Mouse (Mus musculus): Measurements from ENCODE around the gene Dtx2.

Dtx2 gene

GRCm38 (mm10) chr5:135975893-135976668 is 18.5 kb upstream of the Dtx2 start:
- DNase-seq = no peak

GRCm38 (mm10) chr5:135979381-135979780 is 15.2 kb upstream of the Dtx2 start:
- no peak for DNase-seq

GRCm38 (mm10) chr5:135979904-135980303 is 14.7 kb upstream of the Dtx2 start, which contains the start of gene Zp3:
Gene Zp3 (plus strand): TSS chr5:135980099.
- DNase-seq = no peak

- DNase-seq = no peak
Measured at GRCm38 (mm10) chr5:135982398-135982797, 12.2 kb upstream of the Dtx2 start.

GRCm38 (mm10) chr5:135984546-135985044 is 10.0 kb upstream of the Dtx2 start:
- no peak for DNase-seq

GRCm38 (mm10) chr5:135987248-135987647 is 7.4 kb upstream of the Dtx2 start:
- DNase-seq = peak; percentile 44

- DNase-seq = no peak
Measured at GRCm38 (mm10) chr5:135990601-135991000, 4.0 kb upstream of the Dtx2 start.

GRCm38 (mm10) chr5:135993381-135993965 is 1.1 kb upstream of the Dtx2 start:
- DNase-seq = no peak

GRCm38 (mm10) chr5:135994335-135994724 is 270 bp upstream of the Dtx2 start:
- DNase-seq = no peak

- DNase-seq = no peak
Measured at GRCm38 (mm10) chr5:135996162-135996561, 1.6 kb downstream of the Dtx2 start.

GRCm38 (mm10) chr5:136001222-136001621 is 6.6 kb downstream of the Dtx2 start:
- DNase-seq = no peak

- no peak for DNase-seq
Measured at GRCm38 (mm10) chr5:136002325-136002724, 7.7 kb downstream of the Dtx2 start.

GRCm38 (mm10) chr5:136002751-136003151 is 8.2 kb downstream of the Dtx2 start:
- no peak for DNase-seq

GRCm38 (mm10) chr5:136004537-136004936 is 9.9 kb downstream of the Dtx2 start:
- DNase-seq = no peak

GRCm38 (mm10) chr5:136007745-136008144 is 13.1 kb downstream of the Dtx2 start:
- DNase-seq = no peak

- DNase-seq = no peak
Measured at GRCm38 (mm10) chr5:136014877-136015276, 20.3 kb downstream of the Dtx2 start.

- no peak for DNase-seq
Measured at GRCm38 (mm10) chr5:136015586-136015985, 21.0 kb downstream of the Dtx2 start.

- DNase-seq = no peak
Measured at GRCm38 (mm10) chr5:136016014-136016876, 21.6 kb downstream of the Dtx2 start.

GRCm38 (mm10) chr5:136017262-136017661 is 22.7 kb downstream of the Dtx2 start:
- no peak for DNase-seq

- DNase-seq = no peak
Measured at GRCm38 (mm10) chr5:136018726-136019125, 24.1 kb downstream of the Dtx2 start.

- no peak for DNase-seq
Measured at GRCm38 (mm10) chr5:136019907-136020306, 25.3 kb downstream of the Dtx2 start.

GRCm38 (mm10) chr5:136025712-136026111 is 31.1 kb downstream of the Dtx2 start:
- no peak for DNase-seq

- peak; percentile 30 for DNase-seq
Measured at GRCm38 (mm10) chr5:136026859-136027258, 32.3 kb downstream of the Dtx2 start.

Measured in layer of hippocampus, adult 9-11 months (tissue).